ENCODE assay signal across 9 mouse cellular contexts in the genomic region with DNA sequence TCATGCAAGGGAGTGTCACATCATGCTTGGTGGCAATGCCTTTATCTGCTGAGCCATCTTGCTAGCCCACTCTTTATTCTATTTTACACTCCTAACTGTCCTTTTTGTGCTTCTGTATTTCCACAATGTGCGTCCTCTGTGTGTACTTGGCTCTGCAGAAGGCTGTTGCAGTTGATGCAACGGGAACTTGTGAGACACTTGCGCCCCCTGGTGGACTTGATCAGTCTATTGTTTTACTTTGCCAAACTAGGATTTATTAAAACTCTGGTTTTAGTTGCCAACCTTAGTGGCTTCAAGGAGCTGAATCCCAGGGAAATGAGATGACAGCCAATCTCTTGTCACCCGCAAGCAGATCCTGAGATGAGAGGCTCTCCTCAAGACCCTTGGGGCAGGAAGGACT. TPM values are rescaled to one million over a fixed set of nuclear protein-coding genes. Genes with fewer than 3 reads are reported as not detected.
A peak's percentile ranks its signal among the peaks of the same experiment; 100 is the strongest.
DNase-seq lines count a peak whose midpoint lies in the region; ATAC-seq lines count a peak whose summit lies in the region.
"Had no signal": no experiment of that assay in that cellular context is flagged by ENCODE, and none has a peak within 500 bp of the region (broad histone marks: within the 10 kb centered on the region; RNA-seq: fewer than 3 reads in every experiment).

No protein-coding gene starts in this region.

- H3K27me3 ChIP-seq in midbrain, embryonic 11.5 days (ENCODE audit: control insufficient read depth, insufficient read depth, low read length), result no peaks in the 10 kb centered on the region
- H3K27me3 ChIP-seq in midbrain, embryonic 13.5 days, result no peaks in the 10 kb centered on the region
- H3K27me3 ChIP-seq in embryonic facial prominence, embryonic 14.5 days (replicated peaks; ENCODE audit: control insufficient read depth, insufficient read depth, low read length), result no peaks in the 10 kb centered on the region
- no peaks in the 10 kb centered on the region for H3K27me3 ChIP-seq in liver, embryonic 13.5 days

- H3K27ac ChIP-seq in midbrain, embryonic 11.5 days (ENCODE audit: low read depth, low read length), result no peak overlapping the region
- H3K27ac ChIP-seq in midbrain, embryonic 13.5 days, result no peak overlapping the region
- H3K27ac ChIP-seq in embryonic facial prominence, embryonic 14.5 days (replicated peaks; ENCODE audit: low read depth, low read length), result no peak overlapping the region
- peak overlapping the region; percentile 98; the same call in 1 of the 2 replicates for H3K27ac ChIP-seq in liver, embryonic 13.5 days

- H3K4me2 ChIP-seq in midbrain, embryonic 11.5 days, result no peak overlapping the region
- no peak overlapping the region for H3K4me2 ChIP-seq in midbrain, embryonic 13.5 days (replicated peaks)
- no peak overlapping the region for H3K4me2 ChIP-seq in embryonic facial prominence, embryonic 14.5 days (ENCODE audit: low read depth, low read length)
- peak overlapping the region; percentile 69 for H3K4me2 ChIP-seq in liver, embryonic 13.5 days

- H3K36me3 ChIP-seq in midbrain, embryonic 11.5 days (ENCODE audit: control insufficient read depth, insufficient read depth, low read length), result no peaks in the 10 kb centered on the region
- no peaks in the 10 kb centered on the region for H3K36me3 ChIP-seq in midbrain, embryonic 13.5 days
- H3K36me3 ChIP-seq in embryonic facial prominence, embryonic 14.5 days (ENCODE audit: control insufficient read depth, insufficient read depth, low read length), result no peaks in the 10 kb centered on the region
- no peaks in the 10 kb centered on the region for H3K36me3 ChIP-seq in liver, embryonic 13.5 days

- no peaks in the 10 kb centered on the region for H3K9me3 ChIP-seq in midbrain, embryonic 11.5 days (ENCODE audit: control insufficient read depth, low read length)
- no peaks in the 10 kb centered on the region for H3K9me3 ChIP-seq in midbrain, embryonic 13.5 days
- no peaks in the 10 kb centered on the region for H3K9me3 ChIP-seq in embryonic facial prominence, embryonic 14.5 days (ENCODE audit: control insufficient read depth, low read length)
- no peaks in the 10 kb centered on the region for H3K9me3 ChIP-seq in liver, embryonic 13.5 days (replicated peaks)

- DNase-seq in midbrain, embryonic 11.5 days (ENCODE audit: low spot score, missing footprints), result peak; percentile 96
- DNase-seq in adrenal gland, postnatal 36 days, result peak; percentile 89 to 90
- DNase-seq in embryonic facial prominence, embryonic 14.5 days (ENCODE audit: low spot score), result peak; percentile 87
- peak; percentile 73 to 89 for DNase-seq in kidney, adult 8-10 months
- DNase-seq in liver, embryonic 13.5 days, result peak; percentile 72
- DNase-seq in retina, postnatal 7 days (ENCODE audit: low read depth, low spot score), result peak; percentile 73
- DNase-seq in thymus, postnatal 36 days, result peak; percentile 69 to 78

- no peak for ATAC-seq in midbrain, embryonic 11.5 days (ENCODE audit: low FRiP score)
- no peak for ATAC-seq in midbrain, embryonic 13.5 days
- no peak for ATAC-seq in embryonic facial prominence, embryonic 14.5 days (ENCODE audit: low read depth)
- ATAC-seq in liver, embryonic 13.5 days (ENCODE audit: low read depth), result no peak

- 17% methylated on average over 4 of the region's 4 CpGs for WGBS in midbrain, embryonic 11.5 days
- 19% methylated on average over 4 of the region's 4 CpGs for WGBS in midbrain, embryonic 13.5 days
- WGBS in embryonic facial prominence, embryonic 14.5 days, result 11% methylated on average over 4 of the region's 4 CpGs
- 14% methylated on average over 4 of the region's 4 CpGs for WGBS in liver, embryonic 13.5 days (ENCODE audit: insufficient replicate concordance)

- H3K4me3 ChIP-seq in midbrain, embryonic 11.5 days (ENCODE audit: low read depth, low read length), result no peak overlapping the region
- no peak overlapping the region for H3K4me3 ChIP-seq in midbrain, embryonic 13.5 days (replicated peaks)
- no peak overlapping the region for H3K4me3 ChIP-seq in embryonic facial prominence, embryonic 14.5 days (ENCODE audit: low read depth, low read length)
- peak overlapping the region; percentile 35; the same call in 1 of the 2 replicates for H3K4me3 ChIP-seq in liver, embryonic 13.5 days (replicated peaks)

- H3K4me1 ChIP-seq in midbrain, embryonic 11.5 days (ENCODE audit: control insufficient read depth, insufficient read depth, low read length), result no peaks in the 10 kb centered on the region
- H3K4me1 ChIP-seq in midbrain, embryonic 13.5 days (replicated peaks), result no peaks in the 10 kb centered on the region
- no peaks in the 10 kb centered on the region; the same call in 1 of the 2 replicates for H3K4me1 ChIP-seq in embryonic facial prominence, embryonic 14.5 days (ENCODE audit: control insufficient read depth, insufficient read depth, low read length)
- H3K4me1 ChIP-seq in liver, embryonic 13.5 days (replicated peaks), result peaks cover 52% of the 10 kb centered on the region

- H3K9ac ChIP-seq in midbrain, embryonic 11.5 days (ENCODE audit: low read length), result no peak overlapping the region
- H3K9ac ChIP-seq in midbrain, embryonic 13.5 days (replicated peaks), result no peak overlapping the region
- no peak overlapping the region for H3K9ac ChIP-seq in embryonic facial prominence, embryonic 14.5 days (ENCODE audit: low read depth, low read length)
- 0 out of 2 replicates have a peak overlapping the region, but pooled peaks have one; percentile 63 for H3K9ac ChIP-seq in liver, embryonic 13.5 days

RNA-seq across cellular contexts. Expression of a gene that starts 2.0 kb away (rescaled TPM):
- polyA plus RNA-seq in midbrain, embryonic 11.5 days (2014; fragmentation: Nextera tagmentation; extraction: Ambion mirVana), result 1.1 and 3.8 TPM in 2 replicates
- 1.3 and 3.9 TPM in 2 replicates for polyA plus RNA-seq in midbrain, embryonic 13.5 days (2015; fragmentation: Nextera tagmentation; extraction: Ambion mirVana)
- 10 to 100 TPM; 56.1 to 59.7 TPM for total RNA-seq in adrenal gland, postnatal 36 days (2021)
- polyA plus RNA-seq in embryonic facial prominence, embryonic 14.5 days (2014; fragmentation: Nextera tagmentation; extraction: Ambion mirVana), result 1.2 and 4.5 TPM in 2 replicates
- 7.7 and 11.2 TPM in 2 replicates for polyA plus RNA-seq in liver, embryonic 13.5 days (2015; fragmentation: Nextera tagmentation; extraction: Ambion mirVana)

RNA-seq across cellular contexts. Expression of a gene that starts 10.1 kb away (rescaled TPM):
- 337 and 342 TPM in 2 replicates for polyA plus RNA-seq in midbrain, embryonic 11.5 days (2014; fragmentation: Nextera tagmentation; extraction: Ambion mirVana)
- 372 and 375 TPM in 2 replicates for polyA plus RNA-seq in midbrain, embryonic 13.5 days (2015; fragmentation: Nextera tagmentation; extraction: Ambion mirVana)
- total RNA-seq in adrenal gland, postnatal 36 days (2021), result 100 to 1,000 TPM; 354 to 397 TPM
- 483 and 496 TPM in 2 replicates for polyA plus RNA-seq in embryonic facial prominence, embryonic 14.5 days (2014; fragmentation: Nextera tagmentation; extraction: Ambion mirVana)
- polyA plus RNA-seq in liver, embryonic 13.5 days (2015; fragmentation: Nextera tagmentation; extraction: Ambion mirVana), result 629 and 652 TPM in 2 replicates

RNA-seq across cellular contexts. Expression of a gene that starts 11.5 kb away (rescaled TPM):
- not detected in 2 replicates for polyA plus RNA-seq in midbrain, embryonic 11.5 days (2014; fragmentation: Nextera tagmentation; extraction: Ambion mirVana)
- not detected in 2 replicates for polyA plus RNA-seq in midbrain, embryonic 13.5 days (2015; fragmentation: Nextera tagmentation; extraction: Ambion mirVana)
- total RNA-seq in adrenal gland, postnatal 36 days (2021), result under 1 TPM; 0.63 to 0.99 TPM
- polyA plus RNA-seq in embryonic facial prominence, embryonic 14.5 days (2014; fragmentation: Nextera tagmentation; extraction: Ambion mirVana), result 0.35 TPM in 1 of 2 replicates, not detected in the other
- polyA plus RNA-seq in liver, embryonic 13.5 days (2015; fragmentation: Nextera tagmentation; extraction: Ambion mirVana), result 28.0 and 28.3 TPM in 2 replicates

RNA-seq across cellular contexts. Expression of a gene that starts 33.5 kb away (rescaled TPM):
- polyA plus RNA-seq in midbrain, embryonic 11.5 days (2014; fragmentation: Nextera tagmentation; extraction: Ambion mirVana), result not detected in 2 replicates
- not detected in 2 replicates for polyA plus RNA-seq in midbrain, embryonic 13.5 days (2015; fragmentation: Nextera tagmentation; extraction: Ambion mirVana)
- not detected for total RNA-seq in adrenal gland, postnatal 36 days (2021)
- not detected in 2 replicates for polyA plus RNA-seq in embryonic facial prominence, embryonic 14.5 days (2014; fragmentation: Nextera tagmentation; extraction: Ambion mirVana)
- 0.43 and 0.67 TPM in 2 replicates for polyA plus RNA-seq in liver, embryonic 13.5 days (2015; fragmentation: Nextera tagmentation; extraction: Ambion mirVana)
- polyA plus RNA-seq: heart, embryonic 16.5 days had no signal

RNA-seq across cellular contexts. Expression of a gene that starts 35.3 kb away (rescaled TPM):
- polyA plus RNA-seq in midbrain, embryonic 11.5 days (2014; fragmentation: Nextera tagmentation; extraction: Ambion mirVana), result 180 TPM in 2 replicates
- polyA plus RNA-seq in midbrain, embryonic 13.5 days (2015; fragmentation: Nextera tagmentation; extraction: Ambion mirVana), result 203 and 210 TPM in 2 replicates
- 100 to 1,000 TPM; 355 to 381 TPM for total RNA-seq in adrenal gland, postnatal 36 days (2021)
- polyA plus RNA-seq in embryonic facial prominence, embryonic 14.5 days (2014; fragmentation: Nextera tagmentation; extraction: Ambion mirVana), result 188 and 199 TPM in 2 replicates
- polyA plus RNA-seq in liver, embryonic 13.5 days (2015; fragmentation: Nextera tagmentation; extraction: Ambion mirVana), result 171 and 174 TPM in 2 replicates

Comparison
In these comparisons a context has a peak if more than half of its experiments do, and no peak if none do; other contexts are left out.
1. RNA of a gene that starts 11.5 kb away (polyA plus RNA-seq): 28.0 to 28.3 TPM in liver, embryonic 13.5 days; 0.35 TPM in embryonic facial prominence, embryonic 14.5 days, not detected in midbrain, embryonic 11.5 days and not detected in midbrain, embryonic 13.5 days; every median in the first group is over 10 times any median in the second.
2. Peak in every context shown above with its lines, with median percentiles within 50 percentile points of each other: DNase-seq.